Mouse (Mus musculus): ENCODE data around the gene Prkca.

DNA sequence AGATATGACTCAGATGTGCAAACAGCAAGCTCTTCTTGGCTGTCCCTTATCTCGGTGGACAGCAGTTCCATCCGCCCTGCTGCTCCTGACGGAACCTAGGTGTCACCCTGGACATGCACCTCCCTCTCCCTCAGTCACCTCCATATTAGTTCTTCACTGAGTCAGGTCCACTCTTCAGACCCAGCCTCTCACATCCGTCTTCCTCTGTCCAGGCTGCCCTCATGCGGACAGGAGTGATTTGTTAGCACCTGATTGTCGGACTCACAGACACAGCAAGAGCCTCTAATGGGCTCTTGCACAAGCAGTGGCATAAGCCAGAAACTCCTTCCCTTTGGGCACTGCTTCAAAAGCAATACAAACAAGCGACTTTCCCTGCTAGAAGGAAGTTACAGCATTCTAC lies 36.5 kb downstream of the Prkca start:
- TF ChIP-seq POLR2A (IDR thresholded peaks at IDR 0.05; ENCODE audit: low read depth, low read length) (no peak), CTCF (IDR thresholded peaks at IDR 0.05; ENCODE audit: borderline replicate concordance, insufficient read depth, low read length) (no peak)
